Mouse (Mus musculus) left cerebral cortex, adult 8-10 months (tissue): Measurements from ENCODE around the gene 4930556J24Rik. TPM values are rescaled to one million over a fixed set of nuclear protein-coding genes. Genes with fewer than 3 reads are reported as not detected.
"Not testable (repeated sequence)": the region's sequence is repeated elsewhere in the genome, so short reads cannot be mapped to it uniquely, and the experiment has no call there.

Experiments
- DNase-seq, 2 experiments: peaks; one replicate each; pipeline ENCODE4 v3.0.0; 2022; ENCODE audit warnings: low spot score in 2 of 2
- total RNA-seq, 4 experiments: library from RNA; stranded (reverse); gene quantifications; 2 replicates each; pipeline ENCODE4 v1.2.4; 2022

Gene 4930556J24Rik
- total RNA-seq, 4 experiments from 2014 or later: not detected

DNA sequence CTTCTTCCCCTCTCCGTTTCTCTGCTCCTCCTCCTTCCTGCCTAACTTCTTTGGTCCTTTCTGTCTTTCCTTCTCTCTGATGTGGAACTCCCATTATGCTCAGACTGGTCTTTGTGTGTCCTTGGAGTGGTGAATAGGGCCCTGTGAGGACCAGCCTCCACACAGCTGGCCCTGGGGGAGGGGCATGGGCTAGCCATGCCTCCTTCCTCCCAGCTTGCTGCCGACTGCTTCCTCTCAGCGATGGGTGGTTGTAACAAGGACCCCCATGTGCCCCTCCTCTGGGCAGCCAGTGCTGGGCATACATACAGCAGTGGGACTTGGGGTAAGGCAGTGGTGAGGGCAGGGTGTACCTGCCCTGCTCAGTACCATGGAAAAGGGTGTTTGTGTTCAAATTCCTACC is 2.3 kb downstream of the 4930556J24Rik start:
- DNase-seq: peak in 1 of 2 experiments; percentile 36

DNA sequence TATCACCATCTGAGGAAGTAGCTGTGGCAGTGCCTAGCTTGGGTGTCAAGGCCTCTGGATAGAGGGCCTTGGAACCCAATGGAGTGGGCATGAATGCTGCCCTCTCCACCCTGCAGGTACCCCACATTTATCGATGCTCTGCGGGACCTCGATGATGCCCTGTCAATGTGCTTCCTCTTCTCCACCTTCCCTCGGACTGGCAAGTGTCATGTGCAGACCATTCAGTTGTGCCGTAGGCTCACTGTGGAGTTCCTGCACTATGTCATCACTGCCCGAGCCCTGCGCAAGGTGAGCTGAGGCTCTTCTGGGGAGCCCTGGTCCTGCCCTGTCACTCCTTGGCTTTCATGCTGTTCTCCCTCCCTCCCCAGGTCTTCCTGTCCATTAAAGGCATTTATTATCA is 3.5 kb downstream of the 4930556J24Rik start:
- no peak for DNase-seq

DNA sequence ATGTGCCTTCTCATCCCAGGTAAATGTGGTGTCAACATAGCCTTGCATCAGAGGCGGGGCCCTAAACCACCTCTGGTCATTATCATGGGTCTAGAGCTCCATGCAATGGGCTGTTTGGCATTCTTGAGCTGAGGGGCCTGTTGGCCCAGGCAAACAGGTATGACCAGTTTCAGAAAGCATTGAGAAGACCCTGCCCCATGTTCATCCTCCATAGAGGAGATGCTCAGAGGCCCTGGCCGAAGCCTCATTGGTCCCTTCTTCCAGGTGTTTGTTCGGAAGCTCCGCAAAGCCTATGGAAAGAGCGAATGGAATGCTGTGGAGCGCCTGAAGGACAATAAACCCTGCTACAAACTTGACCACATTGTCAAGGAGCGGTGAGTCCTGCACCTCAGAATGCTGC is 6.2 kb downstream of the 4930556J24Rik start:
- no peak for DNase-seq

DNA sequence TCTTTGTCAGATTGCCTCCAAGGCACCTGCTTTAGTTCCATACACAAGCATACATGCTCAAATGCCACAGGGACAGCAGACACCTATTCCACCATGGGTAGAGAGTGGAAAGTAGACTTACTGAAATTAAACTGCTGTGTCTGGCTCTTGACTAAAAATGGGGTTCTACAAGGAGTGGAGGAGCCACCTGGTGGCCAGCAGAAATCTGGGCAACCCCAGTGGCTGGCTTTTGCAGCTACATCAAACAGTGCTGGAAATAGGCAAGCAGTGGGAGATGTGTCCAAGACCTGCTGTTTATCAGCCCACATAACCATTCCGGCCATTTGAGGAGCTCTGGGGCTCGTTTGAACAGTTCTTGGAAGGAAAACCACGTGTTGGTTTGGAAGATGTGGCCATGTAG is 6.7 kb downstream of the 4930556J24Rik start:
- no peak for DNase-seq

DNA sequence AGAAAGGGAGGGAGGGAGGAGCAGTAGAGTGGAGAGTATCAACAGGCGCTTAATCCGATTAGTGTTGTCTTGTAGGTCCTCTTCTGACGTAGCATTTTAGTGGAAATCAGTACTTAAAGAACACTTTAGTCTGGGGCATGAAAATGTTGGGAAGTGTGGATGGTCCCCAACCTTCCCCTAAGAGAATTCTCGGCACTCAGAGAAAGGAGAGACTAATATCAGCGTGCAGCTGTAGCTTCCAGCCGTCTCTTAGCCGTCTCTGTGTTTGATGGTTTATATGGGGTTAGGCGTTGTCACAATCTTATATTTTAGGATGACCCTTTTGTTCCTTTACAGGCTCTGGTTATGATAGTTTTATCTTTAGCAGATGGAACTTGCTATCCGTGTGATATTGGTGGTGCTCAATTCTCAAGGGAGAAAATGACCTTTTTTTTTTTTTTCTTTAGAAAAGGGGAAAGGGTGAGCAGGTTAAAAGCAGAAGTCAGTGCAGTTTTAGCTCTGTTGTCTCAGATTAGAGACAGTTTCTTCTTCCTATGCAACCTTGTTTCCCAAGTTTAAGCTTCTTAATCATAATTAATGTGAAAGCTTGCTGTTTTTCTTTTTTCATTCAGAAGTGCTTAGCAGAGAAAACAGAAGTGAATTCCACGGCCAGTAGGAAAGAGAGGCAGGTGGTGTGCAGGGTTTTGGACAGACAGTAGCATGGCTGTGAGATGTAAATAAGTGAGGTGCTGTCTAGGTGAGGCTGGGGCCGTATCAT is 12.0 kb downstream of the 4930556J24Rik start:
- DNase-seq: no peak

DNA sequence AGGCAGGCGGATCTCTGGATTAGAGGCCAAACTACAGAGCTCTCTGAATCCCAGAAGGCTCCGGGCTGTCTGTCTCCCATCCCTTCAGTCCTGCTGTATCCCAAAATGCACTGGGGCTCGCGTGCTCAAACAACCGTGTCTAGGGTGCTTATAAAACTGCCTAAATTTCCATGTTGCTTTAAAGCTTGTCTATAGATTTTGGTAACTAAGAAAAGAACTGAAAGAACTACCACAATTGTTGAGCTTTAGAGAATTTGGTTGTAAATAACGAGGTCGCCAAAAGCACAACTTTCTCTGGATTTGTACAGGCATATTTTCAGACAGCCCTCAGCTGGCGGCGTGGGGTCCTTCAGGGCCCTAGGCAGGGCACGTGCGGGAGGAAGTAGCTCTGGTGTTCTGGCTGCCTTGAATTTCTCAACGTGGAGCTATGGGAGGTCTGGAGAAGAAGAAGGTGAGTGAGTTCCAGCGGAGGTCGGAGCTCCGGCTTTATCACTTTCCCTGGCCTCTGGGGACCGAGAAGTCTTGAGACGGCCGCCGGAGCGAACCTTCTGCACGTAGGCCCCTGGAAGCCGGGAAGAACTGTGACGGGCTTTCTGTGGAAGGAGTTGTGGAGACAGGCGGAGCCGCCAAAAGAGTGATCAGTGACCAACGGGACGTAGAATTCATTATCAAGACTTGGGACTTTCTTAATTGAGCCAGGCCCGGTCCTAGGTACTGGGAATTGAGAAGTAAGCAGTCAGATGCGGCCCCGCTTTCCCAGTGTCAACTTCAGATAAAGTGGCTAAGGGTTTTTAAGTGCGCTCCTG is 12.8 kb downstream of the 4930556J24Rik start, which contains the start of gene Pes1:
Gene Pes1, plus strand, starts transcription at position 366 of the 806 bp plus-strand sequence.
- DNase-seq: peak; percentile 74 to 77

DNA sequence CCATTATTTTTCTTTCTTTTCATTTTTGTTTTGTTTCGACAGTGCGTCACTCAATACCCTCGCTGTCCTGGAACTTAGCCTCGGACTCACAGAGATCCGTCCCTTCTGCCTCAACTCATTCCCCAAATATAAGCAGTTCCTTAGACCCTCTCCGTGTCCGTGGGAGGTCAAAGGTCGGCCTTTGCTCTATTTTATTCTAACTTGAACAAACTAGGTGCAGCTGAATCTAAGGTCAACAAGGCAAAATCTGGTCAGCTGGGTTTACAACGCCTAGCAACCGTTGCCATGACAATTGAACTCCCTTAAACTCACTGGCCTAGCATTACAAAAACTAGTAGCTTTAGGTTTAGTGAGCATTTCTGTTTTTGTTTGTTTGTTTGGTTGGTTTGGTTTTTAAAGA is 13.4 kb downstream of the 4930556J24Rik start:
- no peak for DNase-seq

DNA sequence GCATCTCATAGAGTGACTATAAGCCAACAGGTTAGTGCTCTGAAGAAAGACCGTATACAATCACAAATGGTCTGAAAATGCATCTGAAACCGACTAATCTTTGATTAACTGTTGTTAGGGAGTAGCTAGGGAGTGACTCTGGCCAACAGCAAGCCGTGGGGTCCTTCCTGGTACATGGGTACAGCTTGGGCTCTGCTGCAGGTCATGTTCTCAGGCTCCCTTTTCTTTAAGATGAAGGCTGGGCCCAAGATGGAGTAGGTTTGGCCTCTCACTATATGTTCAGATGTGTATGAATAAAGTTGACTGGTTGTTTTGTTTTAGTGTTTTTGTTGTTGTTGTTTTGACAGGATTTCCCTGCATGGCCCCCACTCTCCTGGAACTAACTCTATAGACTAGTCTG is 14.8 kb downstream of the 4930556J24Rik start:
- no peak for DNase-seq

DNA sequence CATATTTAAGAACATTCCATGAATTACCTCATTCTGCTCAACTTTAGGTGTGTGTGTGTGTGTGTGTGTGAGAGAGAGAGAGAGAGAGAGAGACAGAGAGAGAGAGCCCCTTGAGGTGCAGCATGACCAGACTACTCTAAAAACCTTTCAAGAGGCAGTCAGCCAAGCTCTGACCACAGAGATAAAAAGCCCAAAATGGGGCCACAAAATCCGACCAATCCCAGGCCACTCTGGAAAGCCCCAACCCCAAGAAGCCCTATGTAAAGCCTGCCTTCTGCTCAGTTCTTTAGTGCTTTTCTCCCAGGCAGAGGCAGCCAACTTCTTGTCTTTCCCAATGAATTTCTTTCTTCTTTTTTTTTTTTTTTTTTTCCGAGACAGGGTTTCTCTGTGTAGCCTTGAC is 15.7 kb downstream of the 4930556J24Rik start:
- no peak for DNase-seq

DNA sequence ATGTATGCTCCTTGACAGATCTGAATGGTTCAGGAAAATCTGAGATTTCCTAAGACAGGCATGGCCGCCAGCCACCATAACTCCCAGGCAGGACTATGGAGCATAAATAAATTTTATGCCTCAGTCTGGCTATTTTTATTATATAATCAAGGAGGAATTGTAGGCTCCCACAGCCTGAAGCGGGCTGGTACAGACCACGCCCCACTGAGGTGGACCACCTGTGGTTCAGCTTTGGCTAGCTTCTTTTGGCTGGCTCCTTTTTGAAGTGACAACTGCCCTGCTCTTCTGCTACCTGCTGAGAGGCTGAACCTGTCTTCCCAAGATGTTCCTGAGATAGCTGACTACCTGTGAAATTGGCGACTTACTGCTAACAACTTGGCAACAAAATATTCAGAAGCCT is 21.2 kb downstream of the 4930556J24Rik start:
- DNase-seq: not testable (repeated sequence)

DNA sequence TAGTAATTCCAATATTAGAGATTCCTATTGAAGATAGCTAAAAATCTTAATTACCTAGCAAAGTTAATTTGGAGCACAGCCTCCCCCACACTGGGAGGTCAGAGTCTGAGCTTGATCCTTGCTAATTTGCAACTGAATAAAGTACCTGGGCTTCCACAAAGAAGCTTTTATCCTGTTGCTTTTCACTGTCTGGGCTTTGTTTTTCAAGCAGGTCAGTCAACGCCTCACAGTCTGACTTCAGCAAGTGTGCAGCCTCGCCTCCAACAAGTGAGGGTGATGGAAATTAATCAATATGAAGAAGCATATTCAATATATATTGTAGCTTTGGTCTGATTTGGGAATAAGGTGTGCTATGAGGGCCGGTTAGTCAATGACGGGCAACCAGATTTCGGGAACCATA is 21.7 kb downstream of the 4930556J24Rik start:
- not testable (repeated sequence) for DNase-seq

DNA sequence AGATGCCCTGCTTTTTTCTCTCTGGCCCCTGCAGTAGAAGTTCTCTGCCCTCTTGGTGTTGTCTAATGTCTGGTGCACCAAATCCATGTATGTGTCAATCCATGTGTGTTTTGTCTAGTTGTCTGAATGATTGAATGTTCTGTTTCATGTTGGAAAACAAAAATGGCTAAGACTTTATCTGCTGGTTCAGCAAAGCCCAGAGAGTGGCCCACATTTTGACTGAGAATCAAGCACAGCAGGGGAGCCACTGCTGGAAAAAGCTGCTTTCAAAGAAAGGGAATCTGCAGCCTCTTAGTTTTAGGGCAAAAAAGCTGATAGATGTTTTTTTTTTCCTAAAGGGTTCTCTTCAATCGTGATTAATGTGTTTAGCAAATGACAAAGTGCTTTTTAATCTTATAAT is 30.2 kb downstream of the 4930556J24Rik start:
- DNase-seq: no peak

DNA sequence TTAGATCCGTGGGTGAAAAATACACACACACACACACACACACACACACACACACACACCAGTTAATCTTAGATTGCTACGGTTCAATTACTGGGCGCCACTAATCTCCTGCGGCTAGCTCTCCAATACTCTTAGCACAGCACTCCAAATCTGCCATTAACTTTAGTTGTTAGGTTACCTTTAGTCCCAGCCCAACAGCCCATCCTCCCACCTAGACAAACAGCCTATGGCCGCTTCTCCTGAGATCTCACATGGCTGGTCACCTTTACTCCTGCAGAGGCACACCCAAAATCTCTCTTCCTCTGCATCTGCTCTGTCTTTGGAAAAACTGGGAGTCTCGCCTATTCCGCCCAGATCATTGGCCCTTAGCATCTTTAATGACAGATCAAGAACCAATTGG is 35.2 kb downstream of the 4930556J24Rik start:
- DNase-seq: no peak

DNA sequence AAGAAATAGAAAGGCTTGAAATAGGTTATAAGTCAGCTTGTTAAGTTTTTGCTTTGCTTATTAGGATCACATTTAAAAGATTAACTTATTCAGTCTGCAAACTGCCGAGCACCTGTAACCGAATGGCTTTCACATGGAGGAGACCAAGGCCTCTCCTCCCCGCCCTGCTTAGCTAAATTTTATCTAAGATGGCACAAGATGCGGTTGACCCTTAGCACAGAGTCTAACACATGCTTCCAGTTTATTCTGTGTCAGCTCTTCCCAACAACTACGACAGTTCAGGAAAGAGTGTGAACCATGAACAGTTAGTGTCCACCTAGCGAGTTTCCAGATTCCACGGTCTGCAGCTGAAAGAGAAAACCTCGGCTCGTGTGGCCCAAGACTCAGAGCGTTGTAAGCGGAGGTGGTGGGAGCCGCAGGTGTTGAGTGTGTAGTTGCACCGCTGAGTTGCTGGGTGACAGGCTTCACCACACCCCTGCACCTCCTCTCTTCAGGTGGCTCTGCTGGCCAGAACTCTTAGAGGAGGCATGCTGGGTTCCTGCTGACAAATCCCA is 39.2 kb downstream of the 4930556J24Rik start:
- no peak for DNase-seq

DNA sequence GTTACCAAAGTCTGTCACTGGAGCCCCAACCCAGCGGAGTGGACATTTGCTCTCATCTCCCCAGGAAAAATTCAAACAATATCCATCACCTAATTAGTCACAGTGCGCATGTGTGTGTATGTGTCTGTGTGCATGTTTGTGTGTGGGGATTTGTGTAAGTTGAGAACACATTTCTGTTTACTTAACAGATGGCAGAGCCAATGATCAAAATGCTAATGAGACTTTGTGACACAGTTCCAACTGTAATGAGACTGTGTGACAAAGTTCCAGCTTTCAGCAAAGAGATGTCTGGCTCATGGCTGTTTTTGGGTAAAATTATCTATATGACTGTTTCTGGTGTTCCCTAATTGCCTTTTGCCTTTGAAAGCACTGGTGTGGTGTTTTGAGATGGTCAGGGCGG is 40.3 kb downstream of the 4930556J24Rik start:
- DNase-seq: no peak

DNA sequence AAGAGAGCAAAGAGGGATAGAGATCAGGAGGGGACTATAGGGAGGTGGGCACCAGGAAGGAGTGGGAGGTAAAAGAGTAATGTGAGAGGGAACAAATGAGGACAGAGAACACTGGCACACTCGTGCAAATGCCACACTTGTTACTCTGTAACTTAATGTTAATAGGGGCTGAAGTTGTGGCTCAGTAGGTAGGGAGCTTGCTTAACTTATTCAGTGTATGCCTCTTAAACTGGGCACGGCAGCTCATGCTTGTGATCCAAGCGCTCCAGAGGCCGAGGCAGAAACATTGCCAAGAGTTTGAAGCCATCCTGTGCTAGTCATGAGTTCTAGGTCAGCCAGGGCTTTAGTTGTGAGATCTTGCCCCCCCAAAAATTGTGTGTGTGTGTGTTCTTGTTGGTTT is 41.4 kb downstream of the 4930556J24Rik start:
- DNase-seq: no peak

DNA sequence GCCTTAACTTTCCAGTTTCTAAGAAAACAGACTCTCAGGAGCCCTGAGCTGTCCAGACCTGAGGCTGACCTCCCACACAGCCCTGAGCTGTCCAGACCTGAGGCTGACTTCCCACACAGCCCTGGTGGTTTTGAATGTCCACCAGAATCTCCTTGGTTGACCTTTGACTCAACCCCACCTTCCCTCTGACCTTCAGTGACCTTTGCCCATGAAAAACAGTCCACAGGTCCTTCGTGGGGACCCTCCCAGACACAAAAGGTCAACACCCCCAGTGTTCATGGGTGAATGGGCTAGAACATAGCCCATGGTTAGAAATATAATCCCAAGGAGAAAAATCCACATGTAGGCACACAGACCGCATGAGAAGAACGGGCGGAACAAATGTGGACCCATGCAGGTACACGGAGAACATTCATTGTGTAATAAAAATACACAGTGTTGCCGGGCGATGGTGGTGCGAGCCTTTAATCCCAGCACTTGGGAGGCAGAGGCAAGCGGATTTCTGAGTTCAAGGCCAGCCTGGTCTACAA is 42.8 kb downstream of the 4930556J24Rik start:
- no peak for DNase-seq

DNA sequence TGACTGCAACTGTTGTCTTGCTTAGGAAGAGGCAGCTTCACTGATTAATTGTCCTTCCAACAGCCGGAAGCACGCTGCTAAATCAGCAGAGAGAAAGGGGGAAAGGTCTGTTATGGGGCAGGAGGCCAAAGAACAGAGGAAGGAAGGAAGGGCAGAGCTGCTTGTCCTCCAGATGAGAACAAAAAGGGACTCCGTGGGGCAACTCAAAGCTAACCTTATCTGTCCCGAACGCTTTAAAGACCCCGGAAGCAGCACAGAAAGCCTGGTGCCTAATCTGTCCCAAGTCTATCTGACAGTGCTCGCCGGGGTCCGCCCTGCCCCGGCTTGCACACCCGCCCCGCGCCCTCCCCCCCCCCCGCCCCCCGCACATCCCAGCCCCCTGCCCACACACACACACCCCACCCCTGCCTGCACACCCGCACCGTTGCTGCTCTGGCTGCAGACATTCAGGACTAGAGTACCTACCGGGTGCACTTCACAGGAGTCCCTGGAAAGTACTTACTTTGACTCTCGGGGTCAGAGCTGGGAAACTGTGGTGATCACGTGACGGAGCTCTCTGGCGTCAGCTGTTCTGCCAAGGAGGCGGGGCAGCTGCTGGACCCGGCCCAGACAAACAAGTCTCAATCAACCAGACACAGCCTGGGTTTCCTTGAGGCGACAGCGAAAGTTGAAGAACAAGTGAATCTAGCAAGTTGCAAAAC is 44.9 kb downstream of the 4930556J24Rik start, which contains the start of gene Tcn2:
Gene Tcn2, minus strand, starts transcription at position 649 of the 701 bp plus-strand sequence.
- DNase-seq: peak; percentile 30 to 58

DNA sequence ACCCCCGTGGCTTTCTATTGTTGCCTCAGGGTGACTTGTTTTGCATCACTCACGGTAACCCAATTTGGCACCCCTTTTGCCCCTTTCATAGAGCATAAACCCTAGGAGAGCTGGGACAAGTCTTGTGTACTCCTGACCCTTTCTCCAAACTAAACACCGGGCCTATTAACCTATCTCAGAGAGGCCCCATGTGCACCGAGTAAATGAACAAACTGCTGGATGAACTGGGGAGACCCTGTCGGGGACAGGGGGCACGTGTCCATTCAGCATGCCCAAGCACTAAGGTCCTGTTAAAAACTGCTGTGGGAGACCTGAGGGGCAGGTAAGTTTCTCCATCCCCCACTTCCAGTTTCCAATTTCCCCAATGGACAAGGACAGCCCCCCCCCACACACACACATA is 45.6 kb downstream of the 4930556J24Rik start:
- no peak for DNase-seq

DNA sequence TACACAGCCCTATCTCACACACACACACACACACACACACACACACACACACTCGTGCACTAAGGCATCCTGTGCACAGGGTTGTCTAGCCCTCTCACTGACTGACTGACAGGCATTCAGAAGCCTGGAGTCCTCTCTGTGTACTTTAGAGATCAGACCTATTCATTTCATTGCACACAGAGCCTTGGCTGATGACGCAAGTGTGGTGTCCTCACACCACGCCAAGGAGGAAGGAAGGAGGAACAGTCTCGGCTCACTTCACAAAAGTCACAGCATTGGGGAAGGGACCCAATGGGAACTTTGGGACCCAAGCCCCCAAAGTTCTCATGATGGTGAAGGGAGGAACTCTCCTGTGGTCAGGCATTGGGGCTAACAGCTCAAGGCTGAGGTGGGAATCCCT is 46.6 kb downstream of the 4930556J24Rik start:
- DNase-seq: no peak

DNA sequence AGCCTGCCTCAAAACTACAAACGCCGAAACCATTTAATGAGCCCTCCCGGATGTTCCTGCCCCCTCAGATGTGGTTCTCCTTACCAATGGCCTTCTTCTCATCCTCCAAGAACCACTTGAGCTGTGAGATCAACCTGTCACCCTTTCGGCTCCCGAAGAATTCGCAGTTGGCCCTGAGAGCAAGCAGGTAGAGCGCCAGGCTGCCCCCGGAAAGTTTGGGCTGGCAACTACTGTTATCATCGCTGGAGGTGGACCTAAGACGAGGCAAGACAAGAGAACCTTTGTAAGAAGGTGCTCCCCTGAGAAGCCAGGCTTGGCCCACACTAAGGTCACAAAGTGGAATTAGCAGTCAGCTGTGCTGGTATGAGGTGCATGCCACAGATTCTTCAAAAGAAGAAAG is 50.7 kb downstream of the 4930556J24Rik start:
- DNase-seq: peak in 1 of 2 experiments; percentile 3
